Mouse (Mus musculus) olfactory bulb, adult 2 months (tissue): ENCODE measurements around the gene Txndc12.

ENCODE experiments used
- CTCF ChIP-seq: fragments of 200-500 bp; IDR thresholded peaks from 2 replicates; pipeline ENCODE4 v1.5.1; 2012; ENCODE audit warnings: low read depth, mild to moderate bottlenecking, low read length, moderate library complexity; ENCODE audit not compliant: insufficient read depth
- POLR2A ChIP-seq: fragments of 200-500 bp; IDR thresholded peaks from 2 replicates; pipeline ENCODE4 v1.6.1; 2012; ENCODE audit warnings: mild to moderate bottlenecking, low read depth, low read length, moderate library complexity; ENCODE audit not compliant: insufficient read depth

DNA sequence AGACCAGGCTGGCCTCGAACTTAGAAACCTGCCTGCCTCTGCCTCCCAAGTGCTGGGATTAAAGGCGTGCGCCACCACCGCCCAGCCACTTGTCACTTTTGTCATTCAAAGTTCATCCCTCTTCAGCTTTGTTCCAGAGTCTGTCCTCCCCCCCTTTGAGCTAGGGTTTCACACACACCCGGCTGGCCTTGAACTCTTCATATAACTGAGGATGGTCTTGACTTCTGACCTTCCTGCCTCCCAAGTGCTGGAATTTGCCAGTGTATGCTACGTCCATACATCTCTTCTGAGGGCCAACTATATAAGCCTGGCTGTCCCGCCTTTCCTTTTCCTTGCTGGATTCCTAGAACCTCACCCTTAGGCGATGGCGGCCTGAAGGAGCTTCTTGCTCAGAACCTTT, 68.5 kb downstream of the Txndc12 start:
- TF ChIP-seq CTCF (no peak), POLR2A (no peak)
